19 mouse cellular contexts compared by ENCODE assay signal in genomic region chr11:57162931-57163330, GRCm38 (mm10).
DNase-seq lines count a peak whose midpoint lies in the region; TF ChIP-seq lines count a peak whose summit lies in the region.
"Had no signal": no experiment of that assay in that cellular context is flagged by ENCODE, and none has a peak within 500 bp of the region (broad histone marks: within the 10 kb centered on the region; RNA-seq: fewer than 3 reads in every experiment).

No protein-coding gene starts in this region.

- no peak for DNase-seq in left cerebral cortex, adult 2 months (ENCODE audit: extremely low spot score in 1 of 2, low spot score in 2 of 2)
- DNase-seq in left cerebral cortex, postnatal 4 days = no peak
- peak; percentile 52 for DNase-seq in NIH3T3 (ENCODE audit: low read depth)
- no peak for DNase-seq in frontal cortex, postnatal 10 days (ENCODE audit: low spot score in 2 of 2)
- DNase-seq in cerebellum, postnatal 36 days = no peak
- DNase-seq: adrenal gland, adult 2 months; adrenal gland, postnatal 10 days; adrenal gland, postnatal 25 days; B cell, adult 2 months; cerebellum, adult 11 months; cerebellum, adult 18-20 months; cerebellum, adult 8-10 months; cerebellum, adult 9-11 months; cerebellum, postnatal 14 days had no signal

- no peak for TF ChIP-seq CTCF in left cerebral cortex, adult 2 months (IDR thresholded peaks at IDR 0.05)

- intact Hi-C loops in left cerebral cortex, adult 2 months (cut with DNase I) = no loop called here
- intact Hi-C loops in left cerebral cortex, postnatal 4 days (cut with DNase I) = no loop called here

- no peak overlapping the region for H3K4me3 ChIP-seq in left cerebral cortex, adult 2 months
- H3K4me3 ChIP-seq: embryonic facial prominence, embryonic 10.5 days; embryonic facial prominence, embryonic 12.5 days; erythroblast, embryonic 14.5 days; forebrain, embryonic 10.5 days; forebrain, embryonic 12.5 days had no signal

- H3K27ac ChIP-seq in left cerebral cortex, adult 2 months = peak overlapping the region; percentile 12; the same call in 1 of the 2 replicates
- H3K27ac ChIP-seq: embryonic facial prominence, embryonic 10.5 days; embryonic facial prominence, embryonic 12.5 days; forebrain, embryonic 10.5 days; forebrain, embryonic 12.5 days had no signal
